Mouse (Mus musculus) cortical plate, adult 2 months (tissue): ENCODE data around the gene Themis3. TPM values are rescaled to one million over a fixed set of nuclear protein-coding genes. Genes with fewer than 3 reads are reported as not detected.

Experiments used
- H3K27ac ChIP-seq: fragments of 200-500 bp; 2 replicates; pipeline ENCODE4 v1.5.1; 2012; ENCODE audit warnings: low read length, control low read depth, inconsistent platforms; ENCODE audit not compliant: insufficient read depth
- H3K4me1 ChIP-seq: fragments of 200-500 bp; 2 replicates; pipeline ENCODE4 v1.6.1; 2011; ENCODE audit warnings: low read length; ENCODE audit not compliant: control insufficient read depth, insufficient read depth
- H3K4me3 ChIP-seq: fragments of 200-500 bp; 2 replicates; pipeline ENCODE4 v1.5.1; 2011; ENCODE audit warnings: mild to moderate bottlenecking, low read length, control low read depth; ENCODE audit not compliant: insufficient read depth
- CTCF ChIP-seq: fragments of 200-500 bp; IDR thresholded peaks from 2 replicates; pipeline ENCODE4 v1.5.1; 2011; ENCODE audit warnings: mild to moderate bottlenecking, control low read depth, low read length; ENCODE audit not compliant: insufficient read depth; ENCODE audit errors: extremely low read depth
- POLR2A ChIP-seq: fragments of 200-500 bp; IDR thresholded peaks from 2 replicates; pipeline ENCODE4 v1.6.1; 2011; ENCODE audit warnings: mild to moderate bottlenecking, low read length, control low read depth; ENCODE audit not compliant: insufficient read depth; ENCODE audit errors: extremely low read depth
- polyA plus RNA-seq: library from polyadenylated mRNA; depleted of rRNA; stranded (reverse); fragments of >200 nt; gene quantifications from 2 replicates; pipeline ENCODE4 v1.2.3, GENCODE M21; 2012

The Themis3 gene
- polyA plus RNA-seq, 1 experiment = not detected

- no peak overlapping the region for H3K4me3 ChIP-seq
- TF ChIP-seq POLR2A (no peak), CTCF (no peak)
- no peak overlapping the region for H3K27ac ChIP-seq
- H3K4me1 ChIP-seq = no peaks in the 10 kb centered on the region
Measured at GRCm38 (mm10) chr17:66590353-66591075, 3.9 kb downstream of the Themis3 start.

GRCm38 (mm10) chr17:66589864-66590263 is 4.6 kb downstream of the Themis3 start:
- Histone ChIP-seq H3K4me3 (no peak overlapping the region), H3K27ac (no peak overlapping the region), H3K4me1 (no peaks in the 10 kb centered on the region)
- TF ChIP-seq POLR2A (no peak), CTCF (peak; percentile 36; the same call in 1 of the 2 replicates)

- no peak overlapping the region for H3K27ac ChIP-seq
- no peaks in the 10 kb centered on the region for H3K4me1 ChIP-seq
- TF ChIP-seq CTCF (no peak), POLR2A (no peak)
- H3K4me3 ChIP-seq = no peak overlapping the region
Measured at GRCm38 (mm10) chr17:66586741-66587140, 7.7 kb downstream of the Themis3 start.

GRCm38 (mm10) chr17:66586078-66586477 is 8.3 kb downstream of the Themis3 start:
- H3K4me1 ChIP-seq = no peaks in the 10 kb centered on the region
- no peak overlapping the region for H3K4me3 ChIP-seq
- no peak overlapping the region for H3K27ac ChIP-seq
- TF ChIP-seq CTCF (no peak), POLR2A (no peak)

- no peak overlapping the region for H3K27ac ChIP-seq
- H3K4me1 ChIP-seq = no peaks in the 10 kb centered on the region
- no peak for TF ChIP-seq POLR2A
- no peak for TF ChIP-seq CTCF
- H3K4me3 ChIP-seq = no peak overlapping the region
Measured at GRCm38 (mm10) chr17:66580990-66581389, 13.4 kb downstream of the Themis3 start.

GRCm38 (mm10) chr17:66578007-66578406 is 16.4 kb downstream of the Themis3 start:
- TF ChIP-seq POLR2A (no peak), CTCF (peak; percentile 92)
- Histone ChIP-seq H3K4me3 (no peak overlapping the region), H3K27ac (no peak overlapping the region), H3K4me1 (no peaks in the 10 kb centered on the region)

- Histone ChIP-seq H3K4me3 (no peak overlapping the region), H3K4me1 (no peaks in the 10 kb centered on the region), H3K27ac (no peak overlapping the region)
- TF ChIP-seq POLR2A (no peak), CTCF (no peak)
Measured at GRCm38 (mm10) chr17:66577507-66577906, 16.9 kb downstream of the Themis3 start.

GRCm38 (mm10) chr17:66572677-66573060 is 21.8 kb downstream of the Themis3 start:
- no peak for TF ChIP-seq POLR2A
- TF ChIP-seq CTCF = no peak
- no peak overlapping the region for H3K27ac ChIP-seq
- H3K4me3 ChIP-seq = no peak overlapping the region
- no peaks in the 10 kb centered on the region for H3K4me1 ChIP-seq

GRCm38 (mm10) chr17:66571860-66572676 is 22.4 kb downstream of the Themis3 start:
- no peak overlapping the region for H3K4me3 ChIP-seq
- TF ChIP-seq POLR2A (no peak), CTCF (no peak)
- H3K4me1 ChIP-seq = no peaks in the 10 kb centered on the region
- H3K27ac ChIP-seq = no peak overlapping the region
